Mouse (Mus musculus) right cerebral cortex, postnatal 14 days (tissue): ENCODE data around the gene Gm6592.
"Not testable (repeated sequence)": the region's sequence is repeated elsewhere in the genome, so short reads cannot be mapped to it uniquely, and the experiment has no call there.

Source experiments
- DNase-seq: peaks from one replicate; pipeline ENCODE4 v3.0.0; 2022

The Gm6592 gene

GRCm38 (mm10) chrX:8843694-8844093 lies at the start of gene Gm6592:
TSS of gene Gm6592 (plus strand) at chrX:8843994.
- no peak for DNase-seq

- DNase-seq: not testable (repeated sequence)
Observed at GRCm38 (mm10) chrX:8803391-8803790, 40.4 kb upstream of the Gm6592 start, which contains the start of gene Ssxb5. TSS of gene Ssxb5 (plus strand) at chrX:8803691.

- peak; percentile 68 for DNase-seq
Observed at GRCm38 (mm10) chrX:8832043-8832442, 11.8 kb upstream of the Gm6592 start.

GRCm38 (mm10) chrX:8852486-8852885 lies 8.7 kb downstream of the Gm6592 start:
- DNase-seq: no peak

GRCm38 (mm10) chrX:8864331-8864730 lies 20.5 kb downstream of the Gm6592 start:
- peak; percentile 78 for DNase-seq

GRCm38 (mm10) chrX:8873953-8874352 lies 30.2 kb downstream of the Gm6592 start, which contains the start of gene Gm5751:
TSS of gene Gm5751 (plus strand) at chrX:8874253.
- DNase-seq: not testable (repeated sequence)

GRCm38 (mm10) chrX:8884336-8884735 lies 40.5 kb downstream of the Gm6592 start:
- no peak for DNase-seq

GRCm38 (mm10) chrX:8891975-8892342 lies 48.2 kb downstream of the Gm6592 start:
- no peak for DNase-seq

- peak; percentile 50 for DNase-seq
Observed at GRCm38 (mm10) chrX:8892343-8893155, 48.8 kb downstream of the Gm6592 start, which contains the start of gene B630019K06Rik. TSS of gene B630019K06Rik (plus strand) at chrX:8892382.

- peak; percentile 17 for DNase-seq
Observed at GRCm38 (mm10) chrX:8893182-8893651, 49.4 kb downstream of the Gm6592 start.
